Mouse (Mus musculus) thymus, postnatal 0 days (tissue): ENCODE measurements around the gene Olfr571. TPM values are rescaled to one million over a fixed set of nuclear protein-coding genes. Genes with fewer than 3 reads are reported as not detected.

ENCODE experiments used
- DNase-seq: peaks from one replicate; pipeline ENCODE4 v3.0.0-alpha.2; 2015; ENCODE audit warnings: low spot score
- polyA plus RNA-seq: library from polyadenylated mRNA; unstranded; fragments of >200 nt; fragmentation: Nextera tagmentation; extraction: Ambion mirVana; gene quantifications from 2 replicates; pipeline ENCODE4 v1.2.1, GENCODE M21; 2015

Olfr571 gene
- not detected in 2 replicates for polyA plus RNA-seq

- no peak for DNase-seq
These were observed at the start of gene Olfr571 for GRCm38 (mm10) chr7:102917032-102917875. Gene Olfr571 (minus strand): TSS chr7:102917536.

DNA sequence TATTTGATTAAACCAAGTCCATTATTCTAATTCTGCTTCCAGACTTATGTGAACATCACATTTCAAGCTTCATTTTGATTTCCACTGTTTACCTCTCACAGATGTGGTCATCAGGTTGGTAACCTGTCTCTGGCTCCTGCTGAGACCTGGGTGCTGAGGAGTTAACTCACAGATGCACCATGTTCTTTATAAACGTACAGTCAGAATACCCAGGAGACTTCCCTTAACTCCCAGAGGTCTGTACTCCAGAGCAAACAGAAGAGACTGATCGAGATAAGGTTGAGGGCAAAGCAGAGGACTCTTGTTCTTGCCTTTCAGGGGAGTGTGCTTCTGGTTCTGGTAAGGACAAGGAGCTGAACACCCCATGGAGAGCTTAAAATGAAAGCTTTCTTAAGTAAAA, 45.0 kb upstream of the Olfr571 start, which contains the start of gene Olfr576:
Gene Olfr576, plus strand, starts transcription at position 301 of the 400 bp plus-strand sequence.
- DNase-seq: no peak

DNA sequence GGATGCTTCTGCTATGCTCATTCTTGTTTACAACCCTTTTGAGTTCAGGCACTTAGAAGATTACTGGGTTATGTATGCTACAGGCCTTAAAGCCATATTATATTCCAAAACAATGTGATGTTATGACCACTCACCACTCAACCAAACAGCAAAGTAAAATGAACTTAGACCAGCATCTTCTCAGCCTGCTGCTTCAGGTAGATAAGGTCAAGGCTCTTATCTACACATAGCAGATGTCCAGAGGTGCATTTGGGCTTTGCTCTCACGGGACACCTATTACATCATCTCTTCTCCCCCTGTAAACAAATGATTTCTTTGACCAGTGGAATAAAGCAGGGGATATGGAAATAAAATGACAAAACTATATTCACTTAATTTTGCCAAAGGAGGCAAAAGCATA, 41.3 kb upstream of the Olfr571 start, which contains the start of gene Olfr575:
Gene Olfr575, minus strand, starts transcription at position 183 of the 400 bp plus-strand sequence.
- no peak for DNase-seq

- no peak for DNase-seq
These were observed 40.8 kb upstream of the Olfr571 start for GRCm38 (mm10) chr7:102958137-102958536.

GRCm38 (mm10) chr7:102950732-102951131, 33.4 kb upstream of the Olfr571 start:
- DNase-seq: no peak

- no peak for DNase-seq
These were observed 30.8 kb upstream of the Olfr571 start, which contains the start of gene Olfr574 for GRCm38 (mm10) chr7:102948167-102948566. Gene Olfr574 (plus strand): TSS chr7:102948467.

DNA sequence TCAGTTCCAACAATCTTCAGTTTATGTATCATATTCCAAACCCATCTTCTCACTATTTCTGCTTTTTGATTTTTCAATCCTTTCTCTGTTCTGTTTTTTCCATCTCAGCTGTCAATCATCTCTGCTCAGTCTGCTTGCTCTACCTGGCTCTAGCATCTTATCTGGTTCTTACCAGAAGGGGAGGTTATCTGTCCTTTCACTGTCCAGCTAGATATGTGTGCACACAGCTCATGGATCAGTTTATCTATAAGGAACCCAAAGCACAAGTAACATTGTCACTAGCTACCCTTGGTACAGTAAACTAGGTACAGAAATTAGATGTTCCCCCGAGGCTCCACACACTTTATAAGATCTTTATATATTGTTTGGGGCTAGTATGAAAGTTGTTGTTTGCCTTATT, 26.1 kb upstream of the Olfr571 start:
- no peak for DNase-seq

- no peak for DNase-seq
These were observed 25.1 kb upstream of the Olfr571 start, which contains the start of gene Olfr573-ps1 for GRCm38 (mm10) chr7:102942475-102942874. Gene Olfr573-ps1 (minus strand): TSS chr7:102942575.

DNA sequence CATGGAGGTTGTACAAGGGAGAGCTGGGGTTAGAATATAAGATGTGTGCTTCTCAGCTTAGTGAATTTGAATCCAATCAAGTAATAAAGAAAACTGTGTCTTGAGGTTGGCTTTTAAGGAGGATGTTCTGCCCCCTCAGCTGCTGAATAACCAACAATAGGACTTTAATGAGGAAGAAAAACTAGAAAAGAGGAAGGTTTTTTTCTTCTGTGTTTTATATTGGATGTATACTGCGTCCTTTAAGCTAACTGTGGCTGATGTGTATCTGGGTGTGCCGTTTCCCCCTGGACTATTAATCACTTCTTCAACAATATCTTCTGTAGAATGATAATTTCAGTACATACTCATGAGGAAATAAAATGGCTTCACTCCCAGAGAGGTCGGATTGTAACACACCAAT, 9.8 kb upstream of the Olfr571 start:
- DNase-seq: no peak

GRCm38 (mm10) chr7:102924109-102924508, 6.8 kb upstream of the Olfr571 start, which contains the start of gene Olfr572:
Gene Olfr572 (plus strand): TSS chr7:102924409.
- no peak for DNase-seq

DNA sequence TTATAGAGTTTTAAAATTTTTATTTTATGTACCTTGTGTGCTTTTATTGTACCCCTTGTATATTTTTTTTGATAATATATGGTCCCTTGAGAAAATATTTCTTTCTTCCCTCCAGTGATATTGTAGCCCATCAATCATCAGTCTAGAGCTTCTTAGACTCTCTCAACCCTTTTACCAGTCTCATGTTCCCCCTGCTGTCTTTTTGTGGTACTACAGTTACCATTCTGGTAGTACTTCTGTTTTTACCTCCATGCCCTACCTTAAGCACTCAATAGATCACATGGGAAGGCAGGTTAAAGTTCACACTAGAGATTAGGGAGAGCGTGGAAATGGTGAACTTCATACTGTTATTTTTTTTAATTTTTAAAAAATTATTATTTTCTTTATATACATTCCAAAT, 2.3 kb upstream of the Olfr571 start:
- peak; percentile 49 for DNase-seq

DNA sequence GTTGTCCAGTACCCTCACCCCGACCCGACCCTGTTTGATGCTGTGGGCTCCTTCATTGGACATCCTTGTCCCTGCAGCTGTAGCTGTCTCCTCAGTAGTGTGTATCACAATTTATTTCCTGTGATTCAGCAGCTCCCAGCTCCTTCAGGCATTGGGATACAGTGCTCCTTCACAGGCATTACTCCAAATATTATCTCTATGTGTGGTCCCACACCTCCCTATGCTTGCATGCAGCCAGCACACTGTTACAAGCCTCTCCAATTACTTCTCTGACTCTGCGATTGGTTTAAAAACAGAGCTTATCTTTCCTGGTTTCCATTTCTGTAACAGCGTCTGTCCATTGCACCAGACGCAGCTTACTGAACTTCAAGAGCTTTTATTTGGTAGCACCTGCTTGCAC, 931 bp downstream of the Olfr571 start:
- no peak for DNase-seq

DNA sequence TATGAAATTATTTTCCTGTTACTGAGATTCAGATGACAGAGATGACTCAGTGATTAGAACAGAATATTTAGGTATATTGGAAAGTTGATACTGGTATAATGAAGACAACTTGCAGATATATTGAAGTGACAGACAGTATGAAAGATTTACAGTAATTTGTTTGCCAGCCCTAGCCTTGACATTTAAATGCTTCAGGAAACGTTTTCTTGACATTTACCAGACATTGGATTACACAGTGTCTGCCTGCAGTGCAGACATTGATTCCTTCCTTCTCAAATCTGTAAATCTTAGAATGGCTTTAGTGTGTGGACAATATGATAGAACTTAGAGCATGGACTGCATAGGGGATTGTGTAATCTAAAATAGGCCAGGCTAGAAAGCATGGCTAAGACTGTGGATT, 2.1 kb downstream of the Olfr571 start:
- DNase-seq: no peak

- DNase-seq: no peak
These were observed 26.6 kb downstream of the Olfr571 start, which contains the start of gene Olfr569 for GRCm38 (mm10) chr7:102890782-102891181. Gene Olfr569 (minus strand): TSS chr7:102890882.

- DNase-seq: no peak
These were observed 40.5 kb downstream of the Olfr571 start, which contains the start of gene Olfr568 for GRCm38 (mm10) chr7:102876822-102877221. Gene Olfr568 (plus strand): TSS chr7:102877122.

DNA sequence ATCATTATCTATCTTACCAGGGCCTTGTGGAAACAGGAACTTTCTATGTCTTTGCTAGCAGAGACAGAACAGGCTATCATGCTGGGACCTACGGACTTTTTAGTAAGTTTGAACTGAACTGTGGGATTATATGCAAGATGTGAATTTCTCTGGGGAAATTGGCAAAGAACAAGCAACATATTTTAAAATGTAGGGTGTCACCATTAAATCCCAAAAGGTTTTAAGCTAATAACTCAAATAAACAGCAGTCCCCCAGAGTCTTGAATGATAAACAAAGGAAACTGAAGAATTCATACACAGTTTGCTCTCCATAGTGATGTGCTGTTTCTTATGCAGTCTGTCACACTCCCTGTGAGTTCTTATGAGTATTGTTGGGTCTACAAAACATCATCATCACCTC, 58.7 kb downstream of the Olfr571 start, which contains the start of gene Olfr566:
Gene Olfr566, minus strand, starts transcription at position 101 of the 400 bp plus-strand sequence.
- no peak for DNase-seq

- DNase-seq: no peak
These were observed 61.5 kb downstream of the Olfr571 start for GRCm38 (mm10) chr7:102855807-102856206.

Other genes with a start within 250 kb of the Olfr571 start
- gene Trim68, start 230.2 kb downstream of the Olfr571 start, polyA plus RNA-seq: 8.1 and 8.6 TPM in 2 replicates
- not detected in 2 replicates for gene Olfr557, start 221.6 kb downstream of the Olfr571 start, polyA plus RNA-seq
- gene Olfr558, start 215.3 kb downstream of the Olfr571 start, polyA plus RNA-seq: 0.37 and 0.38 TPM in 2 replicates
- gene Olfr33, start 198.5 kb downstream of the Olfr571 start, polyA plus RNA-seq: not detected in 2 replicates
- gene Olfr559, start 190.0 kb downstream of the Olfr571 start, polyA plus RNA-seq: not detected in 2 replicates
- gene Olfr560, start 158.2 kb downstream of the Olfr571 start, polyA plus RNA-seq: not detected in 2 replicates
- gene Olfr78, start 158.1 kb downstream of the Olfr571 start, polyA plus RNA-seq: 0.05 and 0.10 TPM in 2 replicates
- not detected in 2 replicates for gene Olfr561, start 146.3 kb downstream of the Olfr571 start, polyA plus RNA-seq
- not detected in 2 replicates for gene Olfr564, start 114.1 kb downstream of the Olfr571 start, polyA plus RNA-seq
- not detected in 2 replicates for gene Olfr566, start 58.8 kb downstream of the Olfr571 start, polyA plus RNA-seq
- not detected in 2 replicates for gene Olfr568, start 40.4 kb downstream of the Olfr571 start, polyA plus RNA-seq
- gene Olfr569, start 26.7 kb downstream of the Olfr571 start, polyA plus RNA-seq: not detected in 2 replicates
- gene Olfr570, start 23.0 kb downstream of the Olfr571 start, polyA plus RNA-seq: not detected in 2 replicates
- gene Olfr572, start 6.9 kb upstream of the Olfr571 start, polyA plus RNA-seq: not detected in 2 replicates
- not detected in 2 replicates for gene Olfr573-ps1, start 25.0 kb upstream of the Olfr571 start, polyA plus RNA-seq
- not detected in 2 replicates for gene Olfr574, start 30.9 kb upstream of the Olfr571 start, polyA plus RNA-seq
- gene Olfr575, start 41.2 kb upstream of the Olfr571 start, polyA plus RNA-seq: not detected in 2 replicates
- gene Olfr576, start 45.1 kb upstream of the Olfr571 start, polyA plus RNA-seq: not detected in 2 replicates
- not detected in 2 replicates for gene Olfr577, start 58.4 kb upstream of the Olfr571 start, polyA plus RNA-seq
- gene Olfr578, start 71.8 kb upstream of the Olfr571 start, polyA plus RNA-seq: not detected in 2 replicates
- gene Olfr582, start 120.5 kb upstream of the Olfr571 start, polyA plus RNA-seq: not detected in 2 replicates
- not detected in 2 replicates for gene Olfr583, start 133.8 kb upstream of the Olfr571 start, polyA plus RNA-seq
- gene Olfr584, start 164.3 kb upstream of the Olfr571 start, polyA plus RNA-seq: not detected in 2 replicates
- gene Olfr585, start 180.2 kb upstream of the Olfr571 start, polyA plus RNA-seq: not detected in 2 replicates
- gene Olfr586, start 208.1 kb upstream of the Olfr571 start, polyA plus RNA-seq: not detected in 2 replicates
- gene Olfr588-ps1, start 223.3 kb upstream of the Olfr571 start, polyA plus RNA-seq: not detected in 2 replicates
- gene Olfr589, start 238.8 kb upstream of the Olfr571 start, polyA plus RNA-seq: not detected in 2 replicates